Mouse (Mus musculus): ENCODE data around the gene Fastk. TPM values are rescaled to one million over a fixed set of nuclear protein-coding genes. Genes with fewer than 3 reads are reported as not detected.
A peak's percentile ranks its signal among the peaks of the same experiment; 100 is the strongest.

Gene Fastk
- polyA plus RNA-seq, 1 experiment from 2014 or later, result 113 TPM

GRCm38 (mm10) chr5:24428596-24428995 is 16.5 kb downstream of the Fastk start:
- Histone ChIP-seq H3K4me3 (no peak overlapping the region), H3K4me1 (replicated peaks) (peaks cover 43% of the 10 kb centered on the region), H3K4me2 (peak overlapping the region; percentile 23), H3K27ac (replicated peaks) (no peak overlapping the region), H3K9me3 (no peaks in the 10 kb centered on the region), H3K27me3 (peaks cover 4% of the 10 kb centered on the region; the same call in 1 of the 2 replicates), H3K36me3 (no peaks in the 10 kb centered on the region; the same call in 1 of the 2 replicates), H3K9ac (no peak overlapping the region)
- WGBS, result 15% methylated on average over 8 of the region's 9 CpGs
- no peak for ATAC-seq (ENCODE audit: low FRiP score, low read depth)

- peak overlapping the region; percentile 23 for H3K4me2 ChIP-seq
- no peaks in the 10 kb centered on the region for H3K9me3 ChIP-seq
- 8% methylated on average over 15 of the region's 15 CpGs for WGBS
- H3K27me3 ChIP-seq, result peaks cover 4% of the 10 kb centered on the region; the same call in 1 of the 2 replicates
- H3K36me3 ChIP-seq, result no peaks in the 10 kb centered on the region; the same call in 1 of the 2 replicates
- no peak for ATAC-seq (ENCODE audit: low FRiP score, low read depth)
- H3K27ac ChIP-seq (replicated peaks), result no peak overlapping the region
- no peak overlapping the region for H3K9ac ChIP-seq
- peaks cover 44% of the 10 kb centered on the region for H3K4me1 ChIP-seq (replicated peaks)
- H3K4me3 ChIP-seq, result no peak overlapping the region
Observed at GRCm38 (mm10) chr5:24427981-24428402, 17.1 kb downstream of the Fastk start.

- H3K9ac ChIP-seq, result no peak overlapping the region
- ATAC-seq (ENCODE audit: low FRiP score, low read depth), result no peak
- H3K36me3 ChIP-seq, result no peaks in the 10 kb centered on the region
- peak overlapping the region; percentile 72 for H3K4me2 ChIP-seq
- H3K27ac ChIP-seq (replicated peaks), result no peak overlapping the region
- no peaks in the 10 kb centered on the region for H3K9me3 ChIP-seq
- H3K4me3 ChIP-seq, result no peak overlapping the region
- H3K4me1 ChIP-seq (replicated peaks), result peaks cover 51% of the 10 kb centered on the region
- peaks cover 4% of the 10 kb centered on the region; the same call in 1 of the 2 replicates for H3K27me3 ChIP-seq
- WGBS, result 20% methylated on average over 12 of the region's 12 CpGs
Observed at GRCm38 (mm10) chr5:24427285-24427633, 17.8 kb downstream of the Fastk start.

DNA sequence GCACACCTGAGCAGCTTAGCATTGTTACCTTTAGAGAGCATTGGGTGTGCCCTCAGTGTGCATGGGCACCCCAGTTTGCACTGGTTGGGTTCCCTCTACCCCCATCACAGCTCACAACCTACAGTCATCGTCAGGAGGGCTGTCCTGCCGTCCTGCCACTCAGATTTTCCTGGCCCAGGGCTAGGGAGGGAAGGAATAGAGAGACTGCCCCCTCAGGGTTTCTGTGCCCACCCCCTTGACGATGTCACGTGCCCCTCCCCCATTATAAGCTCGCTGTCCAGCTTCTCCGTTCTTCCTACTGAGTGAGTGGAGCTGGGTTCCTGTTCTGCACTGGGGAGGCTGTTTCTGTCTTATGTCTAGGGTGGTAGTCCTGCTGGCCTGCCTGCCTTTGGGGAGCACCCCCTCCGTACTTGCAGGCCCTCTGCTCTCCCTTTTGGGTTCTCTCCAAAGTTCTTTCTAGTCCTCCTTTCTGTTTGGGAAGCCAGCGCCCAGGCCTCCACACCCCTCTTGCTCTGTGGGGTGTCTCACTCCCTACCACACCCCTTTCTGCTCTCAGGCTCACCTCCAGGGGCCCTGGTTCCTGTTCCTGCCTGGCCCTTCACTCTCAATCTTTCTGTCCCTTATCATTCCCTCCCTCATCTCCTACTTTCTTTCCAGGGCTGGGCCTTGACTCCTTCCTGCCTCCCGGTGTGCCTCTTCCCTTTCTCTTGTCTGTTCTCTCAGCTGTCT is 18.4 kb downstream of the Fastk start:
- Histone ChIP-seq H3K9ac (no peak overlapping the region), H3K4me3 (no peak overlapping the region), H3K36me3 (no peaks in the 10 kb centered on the region), H3K4me2 (peak overlapping the region; percentile 72), H3K4me1 (replicated peaks) (peaks cover 57% of the 10 kb centered on the region), H3K9me3 (no peaks in the 10 kb centered on the region), H3K27me3 (peaks cover 4% of the 10 kb centered on the region; the same call in 1 of the 2 replicates), H3K27ac (replicated peaks) (no peak overlapping the region)
- ATAC-seq (ENCODE audit: low FRiP score, low read depth), result no peak
- 15% methylated on average over 9 of the region's 9 CpGs for WGBS

GRCm38 (mm10) chr5:24426037-24426432 is 19.1 kb downstream of the Fastk start:
- Histone ChIP-seq H3K9ac (peak overlapping the region; percentile 59; the same call in 1 of the 2 replicates), H3K36me3 (no peaks in the 10 kb centered on the region), H3K4me1 (replicated peaks) (peaks cover 58% of the 10 kb centered on the region), H3K27ac (replicated peaks) (no peak overlapping the region), H3K4me2 (peak overlapping the region; percentile 72), H3K9me3 (no peaks in the 10 kb centered on the region), H3K27me3 (peaks cover 4% of the 10 kb centered on the region; the same call in 1 of the 2 replicates), H3K4me3 (peak overlapping the region; percentile 62)
- no peak for ATAC-seq (ENCODE audit: low FRiP score, low read depth)
- 4% methylated on average over 10 of the region's 10 CpGs for WGBS

- H3K4me3 ChIP-seq, result peak overlapping the region; percentile 62
- H3K27me3 ChIP-seq, result peaks cover 4% of the 10 kb centered on the region; the same call in 1 of the 2 replicates
- under 1% methylated on average over 25 of the region's 30 CpGs for WGBS
- H3K4me2 ChIP-seq, result peak overlapping the region; percentile 72
- ATAC-seq (ENCODE audit: low FRiP score, low read depth), result no peak
- peak overlapping the region; percentile 90 for H3K27ac ChIP-seq (replicated peaks)
- no peaks in the 10 kb centered on the region for H3K36me3 ChIP-seq
- peaks cover 58% of the 10 kb centered on the region for H3K4me1 ChIP-seq (replicated peaks)
- peak overlapping the region; percentile 59 for H3K9ac ChIP-seq
- no peaks in the 10 kb centered on the region for H3K9me3 ChIP-seq
Observed at GRCm38 (mm10) chr5:24425421-24426036, 19.6 kb downstream of the Fastk start.

- no peak for ATAC-seq (ENCODE audit: low FRiP score, low read depth)
- H3K9ac ChIP-seq, result peak overlapping the region; percentile 59
- peaks cover under 1% of the 10 kb centered on the region for H3K36me3 ChIP-seq
- under 1% methylated on average over 38 of the region's 60 CpGs for WGBS
- H3K27me3 ChIP-seq, result peaks cover 4% of the 10 kb centered on the region; the same call in 1 of the 2 replicates
- H3K27ac ChIP-seq (replicated peaks), result peak overlapping the region; percentile 90
- no peaks in the 10 kb centered on the region for H3K9me3 ChIP-seq
- H3K4me2 ChIP-seq, result peak overlapping the region; percentile 72
- H3K4me3 ChIP-seq, result peak overlapping the region; percentile 62
- H3K4me1 ChIP-seq (replicated peaks), result peaks cover 58% of the 10 kb centered on the region
Observed at GRCm38 (mm10) chr5:24424861-24425411, 20.2 kb downstream of the Fastk start.

GRCm38 (mm10) chr5:24424004-24424781 is 20.9 kb downstream of the Fastk start:
- Histone ChIP-seq H3K4me1 (replicated peaks) (peaks cover 58% of the 10 kb centered on the region), H3K4me3 (peak overlapping the region; percentile 62), H3K36me3 (peaks cover 8% of the 10 kb centered on the region), H3K9ac (peak overlapping the region; percentile 59), H3K27ac (replicated peaks) (peak overlapping the region; percentile 90), H3K27me3 (peaks cover 4% of the 10 kb centered on the region; the same call in 1 of the 2 replicates), H3K4me2 (peak overlapping the region; percentile 72), H3K9me3 (no peaks in the 10 kb centered on the region)
- WGBS, result 12% methylated on average over 21 of the region's 21 CpGs
- no peak for ATAC-seq (ENCODE audit: low FRiP score, low read depth)

- peaks cover 11% of the 10 kb centered on the region for H3K36me3 ChIP-seq
- peak within 1 kb of the TSS; percentile 90 for H3K27ac ChIP-seq (replicated peaks)
- H3K9ac ChIP-seq, result peak within 1 kb of the TSS; percentile 84
- peaks cover 4% of the 10 kb centered on the region; the same call in 1 of the 2 replicates for H3K27me3 ChIP-seq
- under 1% methylated on average over 46 of the region's 46 CpGs for WGBS
- peak within 1 kb of the TSS; percentile 62 for H3K4me3 ChIP-seq
- peak within 1 kb of the TSS; percentile 72 for H3K4me2 ChIP-seq
- peaks cover 54% of the 10 kb centered on the region for H3K4me1 ChIP-seq (replicated peaks)
- no peaks in the 10 kb centered on the region for H3K9me3 ChIP-seq
- ATAC-seq (ENCODE audit: low FRiP score, low read depth), result peak; percentile 96
Observed at GRCm38 (mm10) chr5:24423129-24424003, 21.7 kb downstream of the Fastk start, which contains the start of the genes Cdk5 and Slc4a2. TSS of gene Cdk5 (minus strand) at chr5:24423530. TSS of gene Slc4a2 (plus strand) at chr5:24423837.

GRCm38 (mm10) chr5:24420381-24420780 is 24.7 kb downstream of the Fastk start:
- Histone ChIP-seq H3K27me3 (no peaks in the 10 kb centered on the region), H3K4me1 (replicated peaks) (peaks cover 35% of the 10 kb centered on the region), H3K36me3 (peaks cover 11% of the 10 kb centered on the region), H3K9me3 (no peaks in the 10 kb centered on the region), H3K4me2 (no peak overlapping the region), H3K4me3 (no peak overlapping the region), H3K27ac (replicated peaks) (no peak overlapping the region), H3K9ac (no peak overlapping the region)
- 92% methylated on average over 9 of the region's 9 CpGs for WGBS
- no peak for ATAC-seq (ENCODE audit: low FRiP score, low read depth)

GRCm38 (mm10) chr5:24417587-24417986 is 27.5 kb downstream of the Fastk start:
- Histone ChIP-seq H3K27ac (replicated peaks) (no peak overlapping the region), H3K36me3 (peaks cover 11% of the 10 kb centered on the region), H3K9ac (no peak overlapping the region), H3K4me2 (no peak overlapping the region), H3K4me1 (replicated peaks) (peaks cover 19% of the 10 kb centered on the region), H3K9me3 (no peaks in the 10 kb centered on the region), H3K27me3 (no peaks in the 10 kb centered on the region), H3K4me3 (no peak overlapping the region)
- 90% methylated on average over 10 of the region's 10 CpGs for WGBS
- no peak for ATAC-seq (ENCODE audit: low FRiP score, low read depth)
